Mouse (Mus musculus) bone marrow, adult 2 months (tissue): ENCODE results near the gene Tmem69. TPM values are rescaled to one million over a fixed set of nuclear protein-coding genes. Genes with fewer than 3 reads are reported as not detected.

Experiments
- H3K27ac ChIP-seq: fragments of 200-500 bp; 2 replicates; pipeline ENCODE4 v1.5.1; 2012; ENCODE audit warnings: low read depth, mild to moderate bottlenecking, control low read depth, inconsistent platforms, low read length; ENCODE audit not compliant: control insufficient read depth, poor library complexity, insufficient read depth
- H3K4me1 ChIP-seq: fragments of 200-500 bp; 2 replicates; pipeline ENCODE4 v1.6.1; 2011; ENCODE audit warnings: low read length; ENCODE audit not compliant: control insufficient read depth, insufficient read depth
- H3K4me3 ChIP-seq: fragments of 200-500 bp; replicated peaks from 2 replicates; pipeline ENCODE3; 2011; ENCODE audit warnings: mild to moderate bottlenecking, low read depth, low read length, control low read depth; ENCODE audit not compliant: control insufficient read depth
- CTCF ChIP-seq: fragments of 200-500 bp; IDR thresholded peaks from 2 replicates; pipeline ENCODE4 v1.5.1; 2011; ENCODE audit warnings: low read length, control low read depth; ENCODE audit not compliant: control insufficient read depth, insufficient read depth
- POLR2A ChIP-seq: fragments of 200-500 bp; IDR thresholded peaks from 2 replicates; pipeline ENCODE4 v1.6.1; 2011; ENCODE audit warnings: low read depth, mild to moderate bottlenecking, control low read depth, low read length, borderline replicate concordance; ENCODE audit not compliant: control insufficient read depth
- WGBS: fragments of 180-500 bp; shearing (Covaris S2); methylation state at CpG from one replicate; pipeline ENCODE4 v1.1.7; 2018; 5-methylcytosine and 5-hydroxymethylcytosine counted together
- polyA plus RNA-seq: library from polyadenylated mRNA; stranded (reverse); fragments of >200 nt; gene quantifications from 2 replicates; pipeline ENCODE4 v1.2.4, GENCODE M21; 2011; ENCODE audit warnings: low replicate concordance; ENCODE audit not compliant: missing spikeins, insufficient read depth, insufficient read length

Tmem69 gene
- polyA plus RNA-seq, 1 experiment = 49.3 TPM

DNA sequence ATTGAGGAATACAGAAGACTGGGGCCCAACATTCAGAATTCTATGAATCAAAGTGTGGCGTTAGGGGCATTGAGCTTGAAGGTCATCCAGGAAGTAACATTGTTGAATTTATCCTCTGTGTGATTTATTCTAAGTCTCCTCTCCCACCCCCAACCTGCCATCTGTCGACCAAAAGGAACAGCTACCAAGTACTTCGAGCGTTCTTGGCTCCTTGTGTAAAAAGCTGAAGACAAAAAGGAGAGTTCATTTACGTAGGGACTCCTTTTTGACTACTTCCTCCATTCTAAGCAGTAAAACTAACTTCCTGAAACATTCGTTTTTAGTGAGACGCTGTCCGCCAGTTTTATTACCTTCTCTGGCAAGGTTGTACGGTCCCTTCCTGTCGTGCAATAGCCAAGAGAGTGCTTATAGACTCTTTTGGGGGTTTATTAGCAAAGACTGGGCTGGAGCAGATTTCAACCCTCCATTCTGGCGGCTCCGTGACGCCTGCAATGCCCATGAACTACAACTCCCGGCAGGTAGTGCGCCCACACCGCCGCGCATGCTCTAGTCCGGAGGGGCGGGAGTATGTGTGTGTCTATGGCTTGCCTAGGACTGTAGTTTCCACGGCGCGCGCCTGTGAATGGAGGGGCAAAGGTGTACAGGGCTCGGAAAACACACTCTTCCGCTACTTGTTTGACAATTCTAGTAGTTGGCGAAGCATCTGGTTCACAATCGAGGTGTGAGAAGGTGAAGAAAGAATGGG is 997 bp upstream of the Tmem69 start:
- Histone ChIP-seq H3K27ac (peak overlapping the region; percentile 98), H3K4me1 (no peaks in the 10 kb centered on the region; the same call in 1 of the 2 replicates), H3K4me3 (peak overlapping the region; percentile 100)
- 0% methylated on average over 28 of the region's 28 CpGs for WGBS
- TF ChIP-seq CTCF = no peak
- peak; percentile 90 for TF ChIP-seq POLR2A

DNA sequence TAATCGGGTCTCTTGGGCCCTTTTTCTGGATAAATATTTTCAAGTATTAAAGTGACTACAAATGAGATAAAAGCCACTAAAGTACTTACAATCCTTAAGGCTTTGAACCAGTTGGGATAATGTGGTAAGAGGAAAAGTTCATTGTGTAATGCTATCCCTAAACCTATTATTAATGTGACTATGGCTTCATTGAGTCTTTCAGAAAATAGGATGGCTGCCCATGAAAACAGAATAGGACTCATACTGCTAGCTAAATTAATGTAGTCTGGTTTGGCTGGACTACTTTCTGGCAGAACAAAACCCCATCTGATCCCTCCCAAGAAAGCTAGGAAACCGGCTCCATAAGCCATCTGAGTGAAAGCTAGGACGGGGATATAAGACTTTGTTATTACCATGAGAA is 2.7 kb downstream of the Tmem69 start:
- 79% methylated on average over 3 of the region's 3 CpGs for WGBS
- Histone ChIP-seq H3K4me1 (no peaks in the 10 kb centered on the region), H3K4me3 (no peak overlapping the region), H3K27ac (no peak overlapping the region)
- TF ChIP-seq CTCF (no peak), POLR2A (no peak)

DNA sequence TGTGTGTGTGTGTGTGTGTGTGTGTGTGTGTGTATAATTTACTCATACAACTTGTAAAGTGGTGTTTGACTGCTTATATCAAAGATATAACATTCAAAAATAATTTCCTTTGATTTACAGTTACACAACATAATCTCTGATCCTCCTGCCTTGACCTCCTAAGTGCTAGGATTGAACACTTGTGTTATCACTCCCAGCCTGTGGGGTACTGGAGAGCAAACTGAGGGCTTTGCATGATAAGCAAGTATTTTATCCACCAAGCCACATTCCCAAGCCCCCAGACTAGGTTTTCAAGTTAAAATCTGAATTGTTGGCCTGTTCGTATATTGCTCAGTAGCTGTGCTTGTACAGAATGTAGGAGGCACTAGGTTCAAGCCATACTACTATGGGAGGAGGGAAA is 5.3 kb downstream of the Tmem69 start:
- H3K4me3 ChIP-seq = no peak overlapping the region
- H3K27ac ChIP-seq = no peak overlapping the region
- H3K4me1 ChIP-seq = no peaks in the 10 kb centered on the region
- no peak for TF ChIP-seq CTCF
- no peak for TF ChIP-seq POLR2A
- 60% methylated on average over 1 of the region's 1 CpGs for WGBS

DNA sequence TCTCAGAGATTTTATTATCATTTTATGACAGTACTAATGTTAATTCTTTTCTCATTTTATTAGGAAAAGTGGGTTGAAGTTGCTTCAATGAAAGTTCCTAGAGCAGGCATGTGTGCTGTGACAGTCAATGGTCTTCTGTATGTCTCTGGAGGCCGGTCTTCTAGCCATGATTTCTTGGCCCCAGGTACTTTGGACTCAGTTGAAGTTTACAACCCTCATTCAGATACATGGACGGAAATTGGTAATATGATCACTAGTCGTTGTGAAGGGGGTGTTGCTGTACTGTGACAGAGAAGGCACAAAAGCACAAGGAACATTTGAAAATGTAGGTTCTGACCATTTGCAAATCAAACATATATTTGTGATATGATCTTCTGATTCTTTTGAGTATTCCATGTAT is 18.0 kb downstream of the Tmem69 start:
- no peak overlapping the region for H3K4me3 ChIP-seq
- 92% methylated on average over 3 of the region's 3 CpGs for WGBS
- no peak for TF ChIP-seq POLR2A
- TF ChIP-seq CTCF = no peak
- no peaks in the 10 kb centered on the region for H3K4me1 ChIP-seq
- no peak overlapping the region for H3K27ac ChIP-seq

DNA sequence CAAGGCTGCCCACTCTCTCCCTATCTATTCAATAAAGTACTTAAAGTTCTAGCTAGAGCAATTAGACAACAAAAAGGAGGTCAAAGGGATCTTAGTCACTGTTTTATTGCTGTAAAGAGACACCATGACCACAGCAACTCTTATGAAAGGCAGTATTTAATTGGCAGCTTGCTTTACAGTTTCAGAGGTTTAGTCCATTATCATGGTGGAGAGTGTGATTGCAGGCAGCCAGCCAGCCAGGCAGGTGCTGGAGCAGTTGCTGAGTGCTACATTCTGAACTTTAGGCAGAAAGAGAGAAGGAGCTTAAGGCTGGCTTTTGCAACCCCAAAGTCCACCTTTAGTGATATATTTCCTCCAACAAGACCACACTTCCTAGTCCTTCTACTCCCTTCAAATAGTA is 19.4 kb downstream of the Tmem69 start:
- H3K4me3 ChIP-seq = no peak overlapping the region
- no peaks in the 10 kb centered on the region for H3K4me1 ChIP-seq
- no peak for TF ChIP-seq POLR2A
- TF ChIP-seq CTCF = no peak
- no peak overlapping the region for H3K27ac ChIP-seq

DNA sequence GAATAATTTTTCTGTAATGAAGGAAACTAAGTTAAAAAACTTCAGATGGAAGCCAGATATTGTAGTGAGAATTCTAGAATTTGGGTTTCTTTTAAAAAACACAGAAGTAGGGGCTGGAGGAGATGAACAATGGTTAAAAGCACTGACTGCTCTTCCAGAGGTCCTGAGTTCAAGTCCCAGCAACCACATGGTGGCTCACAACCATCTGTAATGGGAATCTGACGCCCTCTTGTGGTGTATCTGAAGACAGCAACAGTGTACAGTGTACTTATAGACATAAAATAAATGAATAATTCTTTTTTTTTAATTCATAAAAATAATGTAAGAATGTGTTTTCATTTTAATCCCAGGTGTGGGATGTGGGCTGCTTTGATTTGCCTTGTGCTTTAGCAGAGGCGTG is 24.6 kb downstream of the Tmem69 start:
- H3K4me1 ChIP-seq = no peaks in the 10 kb centered on the region
- no peak overlapping the region for H3K27ac ChIP-seq
- 73% methylated on average over 2 of the region's 2 CpGs for WGBS
- no peak for TF ChIP-seq POLR2A
- TF ChIP-seq CTCF = no peak
- H3K4me3 ChIP-seq = no peak overlapping the region

DNA sequence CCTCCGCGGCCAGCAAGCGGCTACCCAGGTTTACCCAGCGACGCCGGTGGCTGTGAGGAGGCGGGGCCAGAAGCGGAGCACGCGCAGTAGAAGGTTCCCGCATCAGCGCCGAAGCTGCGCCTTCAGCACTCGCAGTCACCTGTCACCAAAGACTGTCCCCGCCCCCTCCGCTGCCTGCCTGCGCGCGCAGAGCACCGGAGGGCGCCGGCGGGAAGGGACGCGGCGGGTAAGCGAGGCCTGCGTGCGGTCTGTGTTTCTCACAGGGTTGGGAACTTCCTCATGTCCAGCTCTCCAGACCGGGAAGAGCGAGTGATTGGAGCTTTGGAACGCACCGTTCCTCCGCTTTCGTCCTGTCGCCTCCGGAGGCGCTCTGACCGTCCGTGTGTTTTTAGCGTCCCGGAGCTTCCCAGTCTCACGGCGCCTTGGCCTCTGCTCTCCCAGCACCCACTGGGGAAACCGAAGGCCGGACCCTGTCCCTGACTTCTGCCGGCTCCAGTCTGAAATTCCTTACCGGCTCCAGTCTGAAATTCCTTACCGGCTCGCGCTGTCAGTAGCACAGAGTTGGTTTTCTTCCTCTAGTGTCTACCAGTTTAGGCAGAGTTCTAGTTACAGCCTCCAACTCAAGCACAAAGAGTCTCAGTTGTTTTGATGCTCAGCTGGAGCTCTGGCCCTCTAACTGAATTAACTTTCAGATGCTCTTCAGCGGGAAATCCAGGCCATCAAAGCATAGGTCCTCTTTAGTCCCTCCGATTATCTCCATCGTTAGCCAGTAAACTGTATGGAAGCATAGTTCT is 48.1 kb downstream of the Tmem69 start, which contains the start of gene Ipp:
Ipp (plus strand) TSS at position 125 of the 794 bp plus-strand sequence.
- Histone ChIP-seq H3K4me1 (no peaks in the 10 kb centered on the region; the same call in 1 of the 2 replicates), H3K4me3 (peak within 1 kb of the TSS; percentile 90), H3K27ac (peak within 1 kb of the TSS; percentile 53)
- peak; percentile 96 for TF ChIP-seq POLR2A
- no peak for TF ChIP-seq CTCF
- WGBS = under 1% methylated on average over 55 of the region's 55 CpGs

DNA sequence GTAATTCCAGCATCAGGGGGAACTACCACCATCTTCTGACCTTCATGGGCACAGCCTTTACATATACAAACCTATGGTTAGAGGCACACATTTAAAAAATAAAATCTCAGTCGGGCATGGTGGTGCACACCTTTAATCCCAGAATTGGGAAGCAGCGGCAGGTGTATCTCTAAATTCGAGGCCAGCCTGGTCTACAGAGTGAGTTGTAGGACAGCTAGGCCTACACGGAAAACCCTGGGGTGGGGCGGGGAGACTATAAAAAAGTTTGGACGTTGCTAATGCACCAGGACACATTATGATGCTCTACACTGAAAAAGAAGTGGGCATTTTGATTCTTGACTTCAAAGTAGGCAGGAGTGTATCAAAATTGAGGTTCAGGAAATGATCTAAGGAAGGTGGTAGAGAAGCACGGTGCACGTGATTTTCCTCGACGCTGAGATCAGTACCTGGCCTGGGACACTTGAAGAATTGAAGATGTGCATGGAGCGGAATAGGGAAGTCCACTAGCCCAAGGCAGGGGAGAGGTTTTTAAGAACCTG is 48.8 kb downstream of the Tmem69 start:
- peak overlapping the region; percentile 52; the same call in 1 of the 2 replicates for H3K27ac ChIP-seq
- TF ChIP-seq POLR2A (no peak), CTCF (no peak)
- WGBS = 28% methylated on average over 11 of the region's 11 CpGs

More for the DNA sequence above, 48.8 kb downstream of the Tmem69 start:
- no peaks in the 10 kb centered on the region; the same call in 1 of the 2 replicates for H3K4me1 ChIP-seq
- peak overlapping the region; percentile 90 for H3K4me3 ChIP-seq

Other genes with a start within 250 kb of the Tmem69 start
- gene Mast2, start 91.8 kb downstream of the Tmem69 start, polyA plus RNA-seq = 21.5 and 30.8 TPM in 2 replicates
- 4.1 and 4.3 TPM in 2 replicates for gene Ipp, start 48.4 kb downstream of the Tmem69 start, polyA plus RNA-seq
- gene Gpbp1l1, start 1.7 kb upstream of the Tmem69 start, polyA plus RNA-seq = 19.7 and 33.0 TPM in 2 replicates
- 4.8 and 6.4 TPM in 2 replicates for gene Ccdc17, start 40.7 kb upstream of the Tmem69 start, polyA plus RNA-seq
- 112 and 154 TPM in 2 replicates for gene Nasp, start 72.0 kb upstream of the Tmem69 start, polyA plus RNA-seq
- 239 and 421 TPM in 2 replicates for gene Akr1a1, start 95.7 kb upstream of the Tmem69 start, polyA plus RNA-seq
- 134 and 410 TPM in 2 replicates for gene Prdx1, start 129.6 kb upstream of the Tmem69 start, polyA plus RNA-seq
- gene Mmachc, start 152.5 kb upstream of the Tmem69 start, polyA plus RNA-seq = 3.4 and 8.6 TPM in 2 replicates
- 18.9 and 60.7 TPM in 2 replicates for gene Ccdc163, start 152.6 kb upstream of the Tmem69 start, polyA plus RNA-seq
- 4.0 and 11.1 TPM in 2 replicates for gene Tesk2, start 165.0 kb upstream of the Tmem69 start, polyA plus RNA-seq